Mouse (Mus musculus): ENCODE results near the gene Scn1a. TPM values are rescaled to one million over a fixed set of nuclear protein-coding genes. Genes with fewer than 3 reads are reported as not detected.

Gene Scn1a
- polyA plus RNA-seq, 1 experiment from 2014 or later, result 0.10 TPM

GRCm38 (mm10) chr2:66244013-66244412 is 196.6 kb downstream of the Scn1a start:
- no peak overlapping the region for H3K27ac ChIP-seq
- WGBS, result 84% methylated on average over 1 of the region's 1 CpGs
- no peak overlapping the region for H3K4me3 ChIP-seq

GRCm38 (mm10) chr2:66240334-66240733 is 200.3 kb downstream of the Scn1a start:
- no peak overlapping the region for H3K4me2 ChIP-seq
- 80% methylated on average over 1 of the region's 1 CpGs for WGBS

More at GRCm38 (mm10) chr2:66244013-66244412, 196.6 kb downstream of the Scn1a start:
- Histone ChIP-seq H3K27me3 (no peaks in the 10 kb centered on the region), H3K9me3 (replicated peaks) (no peaks in the 10 kb centered on the region), H3K4me2 (no peak overlapping the region), H3K36me3 (peaks cover 6% of the 10 kb centered on the region; the same call in 1 of the 2 replicates), H3K9ac (no peak overlapping the region), H3K4me1 (replicated peaks) (no peaks in the 10 kb centered on the region)
- no peak for ATAC-seq (replicated peaks; ENCODE audit: insufficient number of reproducible peaks, insufficient read depth, low FRiP score, low read depth)

GRCm38 (mm10) chr2:66238886-66239285 is 201.8 kb downstream of the Scn1a start:
- ATAC-seq (replicated peaks; ENCODE audit: insufficient number of reproducible peaks, insufficient read depth, low FRiP score, low read depth), result no peak
- Histone ChIP-seq H3K27me3 (no peaks in the 10 kb centered on the region), H3K36me3 (peaks cover 10% of the 10 kb centered on the region), H3K9me3 (replicated peaks) (no peaks in the 10 kb centered on the region), H3K4me1 (replicated peaks) (no peaks in the 10 kb centered on the region), H3K4me3 (no peak overlapping the region), H3K4me2 (no peak overlapping the region), H3K27ac (no peak overlapping the region), H3K9ac (no peak overlapping the region)
- 87% methylated on average over 5 of the region's 5 CpGs for WGBS

More at GRCm38 (mm10) chr2:66240334-66240733, 200.3 kb downstream of the Scn1a start:
- Histone ChIP-seq H3K27ac (no peak overlapping the region), H3K9ac (no peak overlapping the region), H3K4me1 (replicated peaks) (no peaks in the 10 kb centered on the region), H3K9me3 (replicated peaks) (no peaks in the 10 kb centered on the region), H3K27me3 (no peaks in the 10 kb centered on the region), H3K36me3 (peaks cover 9% of the 10 kb centered on the region), H3K4me3 (no peak overlapping the region)
- no peak for ATAC-seq (replicated peaks; ENCODE audit: insufficient number of reproducible peaks, insufficient read depth, low FRiP score, low read depth)

- no peaks in the 10 kb centered on the region for H3K4me1 ChIP-seq (replicated peaks)
- no peak overlapping the region for H3K9ac ChIP-seq
- H3K9me3 ChIP-seq (replicated peaks), result no peaks in the 10 kb centered on the region
- no peak overlapping the region for H3K4me3 ChIP-seq
- ATAC-seq (replicated peaks; ENCODE audit: insufficient number of reproducible peaks, insufficient read depth, low FRiP score, low read depth), result no peak
- no peaks in the 10 kb centered on the region; the same call in 1 of the 2 replicates for H3K36me3 ChIP-seq
- no peaks in the 10 kb centered on the region for H3K27me3 ChIP-seq
- no peak overlapping the region for H3K4me2 ChIP-seq
- H3K27ac ChIP-seq, result no peak overlapping the region
- WGBS, result 89% methylated on average over 7 of the region's 7 CpGs
Measured at GRCm38 (mm10) chr2:66220954-66221353, 219.7 kb downstream of the Scn1a start.

Other genes starting within 250 kb of the Scn1a start
- 5.4 and 6.5 TPM in 2 replicates for gene Ttc21b, start 184.2 kb downstream of the Scn1a start, polyA plus RNA-seq (2015; fragmentation: Nextera tagmentation; extraction: Ambion mirVana)
- gene Scn9a, start 194.1 kb upstream of the Scn1a start, polyA plus RNA-seq (2015; fragmentation: Nextera tagmentation; extraction: Ambion mirVana), result 0.10 and 0.46 TPM in 2 replicates